Mouse (Mus musculus): ENCODE measurements around the gene Hbp1. TPM values are rescaled to one million over a fixed set of nuclear protein-coding genes. Genes with fewer than 3 reads are reported as not detected.
A peak's percentile ranks its signal among the peaks of the same experiment; 100 is the strongest.

The Hbp1 gene
- polyA plus RNA-seq, 1 experiment from 2014 or later = 124 TPM

GRCm38 (mm10) chr12:31977613-31978195, 27.4 kb upstream of the Hbp1 start:
- no peaks in the 10 kb centered on the region for H3K27me3 ChIP-seq
- H3K9ac ChIP-seq = no peak overlapping the region
- H3K4me3 ChIP-seq = no peak overlapping the region
- 0 out of 2 replicates have a peak, but pooled peaks cover 4% of the 10 kb centered on the region for H3K4me1 ChIP-seq
- no peaks in the 10 kb centered on the region for H3K9me3 ChIP-seq
- H3K36me3 ChIP-seq = no peaks in the 10 kb centered on the region; the same call in 1 of the 2 replicates
- H3K27ac ChIP-seq = no peak overlapping the region
- 69% methylated on average over 12 of the region's 12 CpGs for WGBS
- no peak for ATAC-seq (ENCODE audit: insufficient number of reproducible peaks, insufficient read depth, low FRiP score, low TSS enrichment, low read depth)
- no peak overlapping the region; the same call in 1 of the 2 replicates for H3K4me2 ChIP-seq

GRCm38 (mm10) chr12:31976544-31976943, 26.2 kb upstream of the Hbp1 start:
- no peak overlapping the region for H3K4me2 ChIP-seq
- H3K4me1 ChIP-seq = 0 out of 2 replicates have a peak, but pooled peaks cover 4% of the 10 kb centered on the region
- no peaks in the 10 kb centered on the region for H3K9me3 ChIP-seq
- no peak for ATAC-seq (ENCODE audit: insufficient number of reproducible peaks, insufficient read depth, low FRiP score, low TSS enrichment, low read depth)
- H3K27me3 ChIP-seq = no peaks in the 10 kb centered on the region
- H3K36me3 ChIP-seq = peaks cover 2% of the 10 kb centered on the region; the same call in 1 of the 2 replicates
- no peak overlapping the region for H3K9ac ChIP-seq
- H3K4me3 ChIP-seq = no peak overlapping the region
- H3K27ac ChIP-seq = no peak overlapping the region
- 35% methylated on average over 7 of the region's 7 CpGs for WGBS

- Histone ChIP-seq H3K4me1 (0 out of 2 replicates have a peak, but pooled peaks cover 4% of the 10 kb centered on the region), H3K4me2 (no peak overlapping the region), H3K4me3 (no peak overlapping the region), H3K9ac (no peak overlapping the region), H3K27ac (no peak overlapping the region), H3K27me3 (no peaks in the 10 kb centered on the region), H3K9me3 (no peaks in the 10 kb centered on the region), H3K36me3 (peaks cover 7% of the 10 kb centered on the region)
- 64% methylated on average over 13 of the region's 13 CpGs for WGBS
- no peak for ATAC-seq (ENCODE audit: insufficient number of reproducible peaks, insufficient read depth, low FRiP score, low TSS enrichment, low read depth)
These were observed 23.3 kb upstream of the Hbp1 start for GRCm38 (mm10) chr12:31973473-31974172.

- Histone ChIP-seq H3K9me3 (no peaks in the 10 kb centered on the region), H3K27me3 (no peaks in the 10 kb centered on the region), H3K4me2 (no peak overlapping the region), H3K27ac (no peak overlapping the region), H3K4me1 (no peaks in the 10 kb centered on the region), H3K9ac (no peak overlapping the region), H3K36me3 (peaks cover 7% of the 10 kb centered on the region), H3K4me3 (no peak overlapping the region)
- WGBS = 80% methylated on average over 8 of the region's 8 CpGs
- no peak for ATAC-seq (ENCODE audit: insufficient number of reproducible peaks, insufficient read depth, low FRiP score, low TSS enrichment, low read depth)
These were observed 21.2 kb upstream of the Hbp1 start for GRCm38 (mm10) chr12:31971547-31971946.

- ATAC-seq (ENCODE audit: insufficient number of reproducible peaks, insufficient read depth, low FRiP score, low TSS enrichment, low read depth) = no peak
- Histone ChIP-seq H3K27me3 (no peaks in the 10 kb centered on the region), H3K36me3 (peaks cover 12% of the 10 kb centered on the region), H3K9ac (no peak overlapping the region), H3K4me2 (no peak overlapping the region), H3K9me3 (no peaks in the 10 kb centered on the region), H3K4me3 (no peak overlapping the region), H3K27ac (no peak overlapping the region), H3K4me1 (no peaks in the 10 kb centered on the region)
- 23% methylated on average over 1 of the region's 1 CpGs for WGBS
These were observed 18.8 kb upstream of the Hbp1 start for GRCm38 (mm10) chr12:31969111-31969510.

GRCm38 (mm10) chr12:31967536-31967935, 17.2 kb upstream of the Hbp1 start:
- Histone ChIP-seq H3K9me3 (no peaks in the 10 kb centered on the region), H3K4me1 (no peaks in the 10 kb centered on the region), H3K4me2 (no peak overlapping the region), H3K36me3 (peaks cover 15% of the 10 kb centered on the region), H3K9ac (no peak overlapping the region), H3K27me3 (no peaks in the 10 kb centered on the region), H3K4me3 (no peak overlapping the region), H3K27ac (no peak overlapping the region)
- WGBS = 3% methylated on average over 2 of the region's 2 CpGs
- ATAC-seq (ENCODE audit: insufficient number of reproducible peaks, insufficient read depth, low FRiP score, low TSS enrichment, low read depth) = no peak

- Histone ChIP-seq H3K9me3 (no peaks in the 10 kb centered on the region), H3K4me3 (no peak overlapping the region), H3K36me3 (peaks cover 12% of the 10 kb centered on the region), H3K4me2 (no peak overlapping the region), H3K27ac (no peak overlapping the region), H3K9ac (no peak overlapping the region), H3K27me3 (no peaks in the 10 kb centered on the region), H3K4me1 (no peaks in the 10 kb centered on the region)
- WGBS = 83% methylated on average over 4 of the region's 4 CpGs
- no peak for ATAC-seq (ENCODE audit: insufficient number of reproducible peaks, insufficient read depth, low FRiP score, low TSS enrichment, low read depth)
These were observed 16.1 kb upstream of the Hbp1 start for GRCm38 (mm10) chr12:31966405-31966804.

GRCm38 (mm10) chr12:31965517-31966212, 15.3 kb upstream of the Hbp1 start:
- no peak for ATAC-seq (ENCODE audit: insufficient number of reproducible peaks, insufficient read depth, low FRiP score, low TSS enrichment, low read depth)
- Histone ChIP-seq H3K27ac (no peak overlapping the region), H3K4me2 (no peak overlapping the region), H3K9ac (no peak overlapping the region), H3K4me1 (no peaks in the 10 kb centered on the region), H3K4me3 (no peak overlapping the region), H3K9me3 (no peaks in the 10 kb centered on the region), H3K27me3 (no peaks in the 10 kb centered on the region), H3K36me3 (peaks cover 7% of the 10 kb centered on the region; the same call in 1 of the 2 replicates)
- WGBS = 85% methylated on average over 12 of the region's 12 CpGs

- H3K4me3 ChIP-seq = no peak overlapping the region
- no peaks in the 10 kb centered on the region for H3K4me1 ChIP-seq
- no peaks in the 10 kb centered on the region for H3K9me3 ChIP-seq
- H3K9ac ChIP-seq = no peak overlapping the region
- no peak overlapping the region for H3K27ac ChIP-seq
- H3K4me2 ChIP-seq = no peak overlapping the region
- H3K27me3 ChIP-seq = no peaks in the 10 kb centered on the region
- H3K36me3 ChIP-seq = peaks cover 7% of the 10 kb centered on the region; the same call in 1 of the 2 replicates
- no peak for ATAC-seq (ENCODE audit: insufficient number of reproducible peaks, insufficient read depth, low FRiP score, low TSS enrichment, low read depth)
- 81% methylated on average over 6 of the region's 6 CpGs for WGBS
These were observed 13.7 kb upstream of the Hbp1 start for GRCm38 (mm10) chr12:31964074-31964473.

- Histone ChIP-seq H3K4me1 (no peaks in the 10 kb centered on the region), H3K9ac (no peak overlapping the region), H3K27me3 (no peaks in the 10 kb centered on the region), H3K9me3 (no peaks in the 10 kb centered on the region), H3K36me3 (no peaks in the 10 kb centered on the region), H3K4me2 (no peak overlapping the region), H3K27ac (no peak overlapping the region), H3K4me3 (no peak overlapping the region)
- ATAC-seq (ENCODE audit: insufficient number of reproducible peaks, insufficient read depth, low FRiP score, low TSS enrichment, low read depth) = no peak
- WGBS = 79% methylated on average over 4 of the region's 4 CpGs
These were observed 5.5 kb upstream of the Hbp1 start for GRCm38 (mm10) chr12:31955843-31956242.

- 6% methylated on average over 9 of the region's 9 CpGs for WGBS
- peak overlapping the region; percentile 76 for H3K4me2 ChIP-seq
- peak overlapping the region; percentile 69 for H3K9ac ChIP-seq
- H3K36me3 ChIP-seq = no peaks in the 10 kb centered on the region
- no peaks in the 10 kb centered on the region for H3K4me1 ChIP-seq
- H3K4me3 ChIP-seq = peak overlapping the region; percentile 84
- H3K9me3 ChIP-seq = no peaks in the 10 kb centered on the region
- no peak for ATAC-seq (ENCODE audit: insufficient number of reproducible peaks, insufficient read depth, low FRiP score, low TSS enrichment, low read depth)
- peak overlapping the region; percentile 79 for H3K27ac ChIP-seq
- no peaks in the 10 kb centered on the region for H3K27me3 ChIP-seq
These were observed 310 bp upstream of the Hbp1 start for GRCm38 (mm10) chr12:31950659-31951031.
